Mouse (Mus musculus): ENCODE measurements around the gene Duox1.

DNA sequence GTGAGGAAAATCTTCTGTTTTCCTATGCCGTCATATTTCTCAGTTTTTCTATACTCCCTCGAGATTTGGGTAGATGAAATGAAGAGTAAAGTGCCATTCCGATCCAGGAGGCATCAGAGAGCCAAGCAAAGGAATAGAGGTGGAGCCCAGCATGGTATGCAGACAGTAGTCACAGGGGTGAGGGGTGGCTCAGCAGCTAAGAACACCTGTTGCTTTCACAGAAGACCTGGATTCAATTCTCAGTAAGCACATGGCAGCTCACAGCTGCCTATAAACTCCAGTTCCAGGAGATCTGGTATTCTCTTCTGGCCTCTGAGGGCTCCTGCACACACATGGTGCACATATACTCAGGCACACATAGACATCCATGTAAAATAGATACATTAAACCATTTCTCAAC, 56.6 kb downstream of the Duox1 start:
- TF ChIP-seq POLR2A (IDR thresholded peaks at IDR 0.05; ENCODE audit: borderline replicate concordance, insufficient read depth, low read length) (no peak), CTCF (IDR thresholded peaks at IDR 0.05; ENCODE audit: borderline replicate concordance, insufficient read depth, low read depth, low read length) (no peak)
